Mouse (Mus musculus) intestine, embryonic 14.5 days (tissue): Measurements from ENCODE around the gene Pou2f2. TPM values are rescaled to one million over a fixed set of nuclear protein-coding genes. Genes with fewer than 3 reads are reported as not detected.

ENCODE experiments used
- ATAC-seq: fragments of 200-750 bp; cut with Nextera tagmentation; replicated peaks from 2 replicates; pipeline ENCODE4 v1.8.0; 2017; ENCODE audit warnings: low read depth, moderate number of reproducible peaks, moderate TSS enrichment, moderate library complexity; ENCODE audit not compliant: low FRiP score, low TSS enrichment
- DNase-seq: peaks from one replicate; pipeline ENCODE4 v3.0.0-alpha.2; 2018; ENCODE audit warnings: low spot score
- H3K27ac ChIP-seq: fragments of 300-500 bp; sonication (generic); 2 replicates; pipeline ENCODE4 v1.5.1; 2014; ENCODE audit warnings: low read depth, mild to moderate bottlenecking, control low read depth
- H3K27me3 ChIP-seq: fragments of 300-500 bp; sonication (generic); replicated peaks from 2 replicates; pipeline ENCODE4 v1.6.1; 2014; ENCODE audit warnings: low read length, control low read depth; ENCODE audit not compliant: control insufficient read depth, insufficient read depth
- H3K36me3 ChIP-seq: fragments of 300-500 bp; sonication (generic); 2 replicates; pipeline ENCODE4 v1.6.1; 2014; ENCODE audit warnings: low read length, control low read depth; ENCODE audit not compliant: control insufficient read depth, insufficient read depth
- H3K4me1 ChIP-seq: fragments of 300-500 bp; sonication (generic); replicated peaks from 2 replicates; pipeline ENCODE4 v1.6.1; 2014; ENCODE audit warnings: low read length, control low read depth, mixed read lengths; ENCODE audit not compliant: control insufficient read depth, insufficient read depth
- H3K4me2 ChIP-seq: fragments of 300-500 bp; sonication (generic); 2 replicates; pipeline ENCODE4 v1.6.1; 2014; ENCODE audit warnings: low read length
- H3K4me3 ChIP-seq: fragments of 300-500 bp; sonication (generic); 2 replicates; pipeline ENCODE4 v1.5.1; 2014; ENCODE audit warnings: low read depth, low read length, control low read depth, mixed read lengths
- H3K9ac ChIP-seq: fragments of 300-500 bp; sonication (generic); 2 replicates; pipeline ENCODE4 v1.6.1; 2014; ENCODE audit warnings: mild to moderate bottlenecking, low read length
- H3K9me3 ChIP-seq: fragments of 300-500 bp; sonication (generic); 2 replicates; pipeline ENCODE4 v1.6.1; 2016; ENCODE audit warnings: low read length, control low read depth; ENCODE audit not compliant: control insufficient read depth
- WGBS: fragments of 180-500 bp; shearing (Covaris S2); extraction: QIAGEN DNeasy Blood & Tissue Kit; methylation state at CpG from one replicate; pipeline ENCODE4 v1.1.7; 2014; 5-methylcytosine and 5-hydroxymethylcytosine counted together
- polyA plus RNA-seq: library from polyadenylated mRNA; unstranded; fragments of >200 nt; fragmentation: Nextera tagmentation; extraction: Ambion mirVana; gene quantifications from 2 replicates; pipeline ENCODE4 v1.2.1, GENCODE M21; 2014

The Pou2f2 gene
- polyA plus RNA-seq, 1 experiment from 2014 or later: 2.1 TPM

- H3K4me3 ChIP-seq: no peak overlapping the region
- no peak overlapping the region for H3K27ac ChIP-seq
- WGBS: 78% methylated on average over 5 of the region's 5 CpGs
- no peaks in the 10 kb centered on the region for H3K4me1 ChIP-seq
- H3K9ac ChIP-seq: no peak overlapping the region
- no peaks in the 10 kb centered on the region for H3K27me3 ChIP-seq
- ATAC-seq (no peak), DNase-seq (no peak)
- no peaks in the 10 kb centered on the region for H3K36me3 ChIP-seq
- no peak overlapping the region for H3K4me2 ChIP-seq
- H3K9me3 ChIP-seq: peaks cover 3% of the 10 kb centered on the region; the same call in 1 of the 2 replicates
Observed at GRCm38 (mm10) chr7:25166106-25166505, 13.4 kb downstream of the Pou2f2 start.

- no peak for ATAC-seq
- WGBS: 23% methylated on average over 14 of the region's 14 CpGs
- H3K9me3 ChIP-seq: no peaks in the 10 kb centered on the region
Observed at GRCm38 (mm10) chr7:25156158-25156648, 23.3 kb downstream of the Pou2f2 start.

GRCm38 (mm10) chr7:25155469-25156157, 23.9 kb downstream of the Pou2f2 start:
- H3K9me3 ChIP-seq: no peaks in the 10 kb centered on the region
- 7% methylated on average over 17 of the region's 17 CpGs for WGBS
- no peaks in the 10 kb centered on the region for H3K36me3 ChIP-seq
- no peak overlapping the region for H3K9ac ChIP-seq
- H3K27me3 ChIP-seq: no peaks in the 10 kb centered on the region
- peak overlapping the region; percentile 29 for H3K4me2 ChIP-seq
- no peak overlapping the region for H3K27ac ChIP-seq
- H3K4me3 ChIP-seq: no peak overlapping the region
- ATAC-seq (peak; percentile 82), DNase-seq (no peak)
- H3K4me1 ChIP-seq: peaks cover 30% of the 10 kb centered on the region

More at GRCm38 (mm10) chr7:25156158-25156648, 23.3 kb downstream of the Pou2f2 start:
- no peaks in the 10 kb centered on the region for H3K36me3 ChIP-seq
- H3K4me2 ChIP-seq: no peak overlapping the region
- no peak overlapping the region for H3K27ac ChIP-seq
- peaks cover 24% of the 10 kb centered on the region for H3K4me1 ChIP-seq
- no peaks in the 10 kb centered on the region for H3K27me3 ChIP-seq
- no peak overlapping the region for H3K9ac ChIP-seq
- no peak for DNase-seq
- H3K4me3 ChIP-seq: no peak overlapping the region

GRCm38 (mm10) chr7:25154648-25155047, 24.9 kb downstream of the Pou2f2 start:
- no peak overlapping the region for H3K9ac ChIP-seq
- WGBS: 63% methylated on average over 4 of the region's 4 CpGs
- peaks cover 36% of the 10 kb centered on the region for H3K4me1 ChIP-seq
- H3K4me3 ChIP-seq: no peak overlapping the region
- no peaks in the 10 kb centered on the region for H3K36me3 ChIP-seq
- DNase-seq (no peak), ATAC-seq (no peak)
- no peaks in the 10 kb centered on the region for H3K9me3 ChIP-seq
- H3K27me3 ChIP-seq: 0 out of 2 replicates have a peak, but pooled peaks cover 5% of the 10 kb centered on the region
- no peak overlapping the region for H3K27ac ChIP-seq
- no peak overlapping the region for H3K4me2 ChIP-seq

- Histone ChIP-seq H3K4me1 (peaks cover 36% of the 10 kb centered on the region), H3K9ac (no peak overlapping the region)
- WGBS: 38% methylated on average over 7 of the region's 7 CpGs
Observed at GRCm38 (mm10) chr7:25153841-25154240, 25.7 kb downstream of the Pou2f2 start.

GRCm38 (mm10) chr7:25151916-25152556, 27.5 kb downstream of the Pou2f2 start:
- H3K36me3 ChIP-seq: no peaks in the 10 kb centered on the region
- no peak overlapping the region for H3K4me3 ChIP-seq
- DNase-seq (no peak), ATAC-seq (no peak)
- no peak overlapping the region for H3K9ac ChIP-seq
- H3K27me3 ChIP-seq: 0 out of 2 replicates have a peak, but pooled peaks cover 6% of the 10 kb centered on the region
- no peaks in the 10 kb centered on the region for H3K9me3 ChIP-seq
- no peak overlapping the region for H3K4me2 ChIP-seq
- H3K4me1 ChIP-seq: peaks cover 36% of the 10 kb centered on the region
- H3K27ac ChIP-seq: no peak overlapping the region
- WGBS: 36% methylated on average over 10 of the region's 10 CpGs

More at GRCm38 (mm10) chr7:25153841-25154240, 25.7 kb downstream of the Pou2f2 start:
- H3K4me2 ChIP-seq: no peak overlapping the region
- H3K4me3 ChIP-seq: no peak overlapping the region
- H3K9me3 ChIP-seq: no peaks in the 10 kb centered on the region
- H3K27me3 ChIP-seq: 0 out of 2 replicates have a peak, but pooled peaks cover 6% of the 10 kb centered on the region
- no peak for ATAC-seq
- no peak for DNase-seq
- no peaks in the 10 kb centered on the region for H3K36me3 ChIP-seq
- no peak overlapping the region for H3K27ac ChIP-seq

- Histone ChIP-seq H3K36me3 (no peaks in the 10 kb centered on the region), H3K27me3 (0 out of 2 replicates have a peak, but pooled peaks cover 6% of the 10 kb centered on the region), H3K4me2 (peak overlapping the region; percentile 22), H3K9ac (no peak overlapping the region; the same call in 1 of the 2 replicates), H3K27ac (0 out of 2 replicates have a peak overlapping the region, but pooled peaks have one; percentile 1), H3K4me1 (peaks cover 36% of the 10 kb centered on the region), H3K9me3 (no peaks in the 10 kb centered on the region), H3K4me3 (no peak overlapping the region)
- ATAC-seq (no peak), DNase-seq (no peak)
- WGBS: 3% methylated on average over 7 of the region's 7 CpGs
Observed at GRCm38 (mm10) chr7:25151009-25151408, 28.5 kb downstream of the Pou2f2 start.

- H3K36me3 ChIP-seq: no peaks in the 10 kb centered on the region
- H3K27me3 ChIP-seq: 0 out of 2 replicates have a peak, but pooled peaks cover 6% of the 10 kb centered on the region
- WGBS: 0% methylated on average over 7 of the region's 18 CpGs
- H3K4me2 ChIP-seq: peak overlapping the region; percentile 22; the same call in 1 of the 2 replicates
- ATAC-seq: peak; percentile 67
- H3K27ac ChIP-seq: 0 out of 2 replicates have a peak overlapping the region, but pooled peaks have one; percentile 6
- no peak overlapping the region for H3K4me3 ChIP-seq
- DNase-seq: no peak
- H3K9ac ChIP-seq: no peak overlapping the region
- no peaks in the 10 kb centered on the region for H3K9me3 ChIP-seq
- H3K4me1 ChIP-seq: peaks cover 31% of the 10 kb centered on the region
Observed at GRCm38 (mm10) chr7:25150151-25150663, 29.3 kb downstream of the Pou2f2 start.
